Mouse (Mus musculus) frontal cortex, postnatal 10 days (tissue): ENCODE results near the gene Fbxo41.

ENCODE experiments used
- DNase-seq, 2 experiments: peaks; one replicate each; pipeline ENCODE4 v3.0.0; 2022; ENCODE audit warnings: low spot score in 2 of 2, mixed read lengths in 1 of 2

Gene Fbxo41

DNA sequence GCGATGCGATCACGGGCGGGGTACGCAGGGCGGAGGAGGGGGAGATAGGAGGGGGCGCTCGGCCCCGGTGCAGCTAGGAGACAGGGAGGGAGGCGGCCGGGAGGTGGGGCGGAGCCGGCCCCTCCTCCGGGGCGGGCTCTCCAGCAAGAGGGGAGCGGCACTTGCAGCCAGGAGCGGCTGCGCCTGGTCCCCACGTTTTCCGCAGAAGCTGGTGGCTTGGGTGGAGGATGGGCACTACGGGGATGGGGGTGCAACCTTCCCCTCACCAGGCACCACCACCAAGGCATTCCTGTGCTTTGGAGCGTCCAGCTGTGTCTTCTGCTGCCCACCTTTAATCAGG is at the start of gene Fbxo41:
Gene Fbxo41 (minus strand): TSS at position 84 of the 340 bp plus-strand sequence.
- peak; percentile 73 to 78 for DNase-seq

DNA sequence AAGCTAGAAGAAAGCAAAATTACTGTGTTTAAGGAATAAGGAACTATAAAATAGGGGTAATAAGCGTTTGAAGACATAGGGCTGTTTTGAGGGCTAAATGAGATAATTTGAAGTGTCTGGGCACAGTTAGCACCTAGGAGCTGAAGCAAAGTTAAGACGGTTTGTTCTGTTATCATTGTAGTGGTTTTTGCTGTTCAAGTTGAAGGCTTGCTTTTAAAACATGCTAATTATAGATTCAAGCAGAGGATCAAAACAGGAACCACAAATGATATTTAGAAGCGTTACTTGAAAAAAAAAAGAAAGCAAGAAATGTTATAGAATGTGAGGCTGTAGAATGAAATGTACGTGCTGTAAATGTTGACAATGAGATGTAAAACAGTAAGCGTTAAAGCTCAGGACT is 44.8 kb upstream of the Fbxo41 start:
- no peak for DNase-seq

DNA sequence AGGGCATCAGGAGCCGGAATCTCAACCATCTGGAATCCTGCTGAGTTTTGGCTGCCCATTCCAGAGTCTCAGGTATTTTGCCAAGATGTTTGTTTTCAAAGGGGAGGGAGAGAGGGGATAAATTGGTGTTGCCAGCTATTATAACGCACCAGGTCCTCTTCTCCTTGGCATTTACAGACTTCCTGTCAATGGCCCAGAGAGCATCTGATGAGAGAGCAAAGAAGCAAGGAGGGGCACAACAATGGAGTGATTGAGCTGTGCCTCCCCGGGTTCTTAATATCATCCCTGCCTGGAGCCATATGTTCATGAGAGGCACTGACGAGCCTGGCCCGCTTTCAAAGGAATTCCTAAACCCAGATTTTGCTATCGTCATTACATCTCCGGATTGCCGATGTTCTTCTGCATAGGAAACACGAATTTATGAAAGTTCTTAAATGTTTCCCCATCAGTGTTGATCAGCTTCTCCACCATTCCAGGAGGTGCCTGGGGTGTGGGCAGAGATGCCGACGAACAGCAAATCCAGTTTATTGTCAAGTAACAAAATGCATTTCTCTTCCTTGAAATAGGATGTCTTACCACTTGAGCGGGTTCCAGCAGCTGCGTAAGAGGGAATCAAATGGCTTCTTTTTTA is 41.6 kb upstream of the Fbxo41 start:
- peak; percentile 19 to 28 for DNase-seq

DNA sequence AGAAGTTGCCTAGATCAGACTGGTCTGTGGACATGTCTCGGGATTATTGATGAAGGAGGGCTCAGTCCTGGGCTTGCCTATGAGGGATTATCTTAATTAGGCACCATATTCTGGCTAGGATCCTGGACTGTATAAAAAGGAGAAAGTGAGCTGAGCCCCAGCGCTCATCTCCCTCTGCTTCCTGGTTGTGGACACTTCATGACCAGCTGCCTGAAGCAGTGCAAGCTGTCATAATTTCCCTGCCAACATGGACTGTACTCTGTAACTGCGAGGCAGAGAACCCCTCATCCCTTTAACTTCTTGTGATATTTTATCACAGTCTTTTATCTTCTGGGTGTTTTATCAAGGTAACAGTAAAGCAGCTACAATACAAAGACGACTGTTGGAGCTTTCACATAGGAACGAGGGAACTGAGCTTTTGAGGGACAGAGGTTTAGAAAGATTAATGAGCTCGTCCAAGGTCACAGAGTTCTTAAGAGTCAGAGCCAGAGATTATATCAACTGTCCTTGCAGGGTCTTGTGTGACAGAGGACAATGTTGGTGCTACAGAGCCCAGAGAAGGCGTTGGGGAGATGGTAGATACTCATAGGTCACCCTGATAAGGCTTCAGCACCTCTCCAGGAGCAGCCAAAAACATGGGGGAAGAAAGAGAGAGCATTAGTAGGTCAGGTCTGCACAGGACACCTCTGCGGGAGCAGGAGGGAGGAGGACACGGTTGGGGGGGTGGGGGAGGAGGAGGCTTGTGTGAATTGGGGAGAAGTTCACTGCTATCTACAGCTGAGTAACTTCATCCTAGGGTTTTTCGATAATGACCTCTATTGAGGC is 40.8 kb upstream of the Fbxo41 start:
- DNase-seq = no peak

DNA sequence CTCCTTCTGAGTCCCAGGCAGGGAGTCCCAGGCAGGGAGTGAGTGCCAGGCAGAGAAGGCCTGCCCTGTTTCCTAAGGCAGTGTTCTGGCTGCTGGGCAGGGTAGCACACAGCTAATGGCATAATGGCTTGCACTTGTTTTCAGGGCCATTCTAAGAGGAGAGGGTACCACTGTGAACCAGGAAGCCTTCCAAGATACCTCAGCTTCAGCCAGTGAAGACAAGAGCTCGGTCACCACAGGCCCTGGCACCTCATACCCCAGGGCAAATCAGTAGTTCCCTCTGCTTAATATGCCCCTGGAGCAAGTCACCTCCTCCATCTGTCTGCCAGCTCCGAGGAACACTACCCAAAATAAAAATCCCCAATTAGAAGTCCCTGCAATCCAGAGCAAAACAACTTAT is 20.0 kb upstream of the Fbxo41 start:
- DNase-seq = peak in 1 of 2 experiments; percentile 34

GRCm38 (mm10) chr6:85522026-85522425 is 19.2 kb upstream of the Fbxo41 start:
- DNase-seq = no peak

DNA sequence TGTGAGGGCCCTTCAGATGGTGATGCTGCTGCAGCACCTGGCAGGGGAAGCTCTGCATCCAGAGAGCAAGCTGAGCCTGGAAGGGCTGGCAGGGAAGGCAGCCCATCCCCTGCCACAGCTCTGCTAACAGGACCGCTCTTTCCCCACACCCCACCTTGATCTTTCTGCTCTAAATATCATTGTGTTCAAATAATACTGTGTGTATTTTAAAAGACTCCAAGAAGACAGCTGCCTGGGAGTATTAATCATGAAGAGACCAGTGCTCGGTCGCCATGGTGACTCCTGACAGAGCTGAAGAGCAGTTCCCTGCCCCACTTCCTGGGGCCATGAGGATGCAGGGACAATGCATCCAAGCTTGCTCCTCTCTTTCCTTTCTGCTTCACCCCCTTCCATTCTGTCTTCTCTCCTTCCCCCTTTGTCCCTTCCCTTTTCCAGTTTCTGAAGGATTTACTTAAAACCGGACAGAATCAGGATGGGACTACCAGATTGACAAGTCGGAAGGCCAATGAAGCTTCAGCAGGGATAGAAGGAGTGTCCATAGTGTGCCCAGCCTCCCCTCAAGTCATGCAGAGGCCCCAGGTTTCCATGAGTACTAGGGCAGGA is 15.4 kb upstream of the Fbxo41 start:
- DNase-seq = peak in 1 of 2 experiments; percentile 27

DNA sequence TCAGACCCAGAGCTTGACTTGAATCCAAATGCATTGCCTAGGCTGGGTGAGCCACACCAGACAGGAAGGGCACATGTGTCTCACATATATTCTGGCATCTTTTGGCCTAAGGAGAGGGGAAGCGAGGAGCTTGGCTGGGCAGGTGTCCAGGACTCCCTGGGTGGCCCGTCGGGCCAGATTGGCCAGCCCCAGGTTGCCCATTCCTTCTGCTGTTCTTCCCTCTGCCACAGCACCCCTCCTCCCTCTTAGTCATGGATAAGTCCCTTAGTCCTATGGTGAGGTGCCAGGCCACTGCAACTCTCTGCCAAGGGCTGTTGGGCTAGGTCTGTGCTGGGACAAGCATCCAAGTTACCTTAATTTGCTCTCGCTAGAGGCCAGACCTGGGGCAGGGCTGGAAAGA is 13.1 kb upstream of the Fbxo41 start:
- no peak for DNase-seq

DNA sequence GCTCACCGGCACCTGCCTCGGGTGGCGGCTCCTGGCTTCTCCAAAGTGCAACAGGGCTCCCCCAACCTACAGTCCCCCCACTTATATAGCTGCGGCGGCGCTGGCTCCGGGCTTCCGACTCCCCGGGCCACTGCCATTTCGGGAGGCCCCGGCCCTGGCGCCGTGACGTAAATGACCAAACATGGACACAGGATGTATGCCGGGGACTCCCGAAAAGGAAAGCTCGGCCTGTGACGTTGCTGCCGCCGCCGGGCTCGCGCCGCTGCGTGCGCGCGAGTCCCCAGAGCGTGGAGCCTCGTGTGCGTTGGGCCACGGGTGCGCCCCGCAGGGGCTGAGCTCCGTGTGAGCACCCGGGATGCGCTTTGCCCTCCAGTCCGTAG is 10.7 kb upstream of the Fbxo41 start, which contains the start of gene Egr4:
Gene Egr4 (minus strand): TSS at position 59 of the 380 bp plus-strand sequence.
- peak; percentile 87 to 88 for DNase-seq

DNA sequence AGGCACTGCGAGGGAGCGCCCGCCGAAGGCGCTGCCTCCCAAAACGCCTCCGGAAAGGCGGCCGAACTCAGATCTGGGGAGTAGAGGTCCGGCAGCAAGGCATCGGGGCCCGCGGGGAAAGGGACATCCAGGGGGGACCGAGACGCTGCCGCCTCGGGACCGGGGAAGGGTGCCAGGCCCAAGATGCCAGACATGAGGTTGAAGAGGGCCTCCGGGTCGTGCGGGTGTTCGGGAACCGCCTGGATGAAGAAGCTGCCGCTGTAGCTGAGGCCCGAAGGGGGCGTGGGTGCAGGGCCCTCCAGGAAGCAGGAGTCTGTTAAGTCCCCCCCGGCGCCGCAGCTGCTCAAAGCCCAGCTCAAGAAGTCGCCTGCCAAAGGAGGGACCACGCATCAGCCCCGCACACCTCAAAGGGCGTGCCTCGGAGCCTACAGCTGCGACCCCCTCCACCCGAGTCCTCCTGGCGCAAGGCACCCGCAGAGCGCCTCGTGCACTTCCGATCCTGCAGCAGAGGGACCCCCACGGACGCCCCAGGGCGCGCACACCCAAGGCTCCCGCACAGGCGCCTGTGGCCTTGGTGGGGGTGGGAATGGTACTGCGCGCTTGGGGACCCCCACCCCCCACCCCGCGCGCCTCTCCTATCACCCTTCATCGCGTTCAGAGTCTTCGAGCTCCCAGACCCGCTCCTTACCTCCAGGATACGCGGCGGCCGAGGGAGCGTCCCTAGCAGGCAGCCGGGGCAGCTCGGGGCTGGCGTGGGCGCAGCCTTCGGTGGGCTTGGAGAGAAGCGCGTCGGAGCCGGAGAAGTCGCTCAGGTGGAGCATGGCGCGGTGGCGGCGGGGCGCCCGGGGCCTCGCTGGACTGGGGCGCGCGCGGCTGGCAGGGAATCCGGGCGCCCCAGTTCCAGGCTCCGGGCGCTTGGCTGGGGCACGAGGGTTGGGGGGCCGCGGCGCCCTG is 10.1 kb upstream of the Fbxo41 start:
- peak in 1 of 2 experiments; percentile 41 for DNase-seq

- DNase-seq = no peak
Measured at GRCm38 (mm10) chr6:85512056-85512440, 9.3 kb upstream of the Fbxo41 start.

DNA sequence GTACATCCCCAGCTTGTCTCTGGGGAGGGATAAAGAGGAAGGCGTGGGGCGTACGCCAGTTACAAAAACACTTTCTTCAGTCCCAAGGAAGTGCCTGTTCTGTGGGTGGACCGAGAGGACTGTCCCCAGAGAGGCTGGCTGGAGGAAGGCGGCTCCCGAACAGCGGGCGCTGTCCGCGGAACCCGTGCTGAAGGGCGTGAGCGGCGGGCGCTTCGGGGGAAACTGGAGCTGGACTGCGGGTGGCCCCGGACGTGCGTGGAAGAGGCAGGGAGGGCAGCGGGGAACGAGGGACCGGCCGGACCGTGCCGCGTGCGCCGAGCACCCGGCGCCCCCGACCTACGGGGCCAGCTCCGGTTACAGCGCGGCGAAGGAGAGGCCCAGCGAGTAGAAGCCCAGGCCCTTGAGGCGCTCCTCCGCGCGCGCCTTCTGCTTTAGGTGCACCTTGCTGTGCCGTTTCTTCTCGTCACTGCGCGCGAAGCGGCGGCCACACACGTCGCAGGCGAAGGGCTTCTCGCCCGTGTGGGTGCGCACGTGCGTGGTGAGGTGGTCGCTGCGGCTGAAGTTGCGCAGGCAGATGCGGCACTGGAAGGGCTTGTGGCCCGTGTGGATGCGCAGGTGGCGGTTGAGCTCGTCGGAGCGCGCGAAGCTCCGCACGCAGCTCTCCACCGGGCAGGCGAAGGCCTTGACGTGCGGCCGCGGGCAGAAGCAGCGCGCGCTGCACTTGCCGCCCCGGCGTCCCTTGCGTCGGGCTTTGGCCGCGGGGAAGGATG is 8.7 kb upstream of the Fbxo41 start:
- peak in 1 of 2 experiments; percentile 31 for DNase-seq

DNA sequence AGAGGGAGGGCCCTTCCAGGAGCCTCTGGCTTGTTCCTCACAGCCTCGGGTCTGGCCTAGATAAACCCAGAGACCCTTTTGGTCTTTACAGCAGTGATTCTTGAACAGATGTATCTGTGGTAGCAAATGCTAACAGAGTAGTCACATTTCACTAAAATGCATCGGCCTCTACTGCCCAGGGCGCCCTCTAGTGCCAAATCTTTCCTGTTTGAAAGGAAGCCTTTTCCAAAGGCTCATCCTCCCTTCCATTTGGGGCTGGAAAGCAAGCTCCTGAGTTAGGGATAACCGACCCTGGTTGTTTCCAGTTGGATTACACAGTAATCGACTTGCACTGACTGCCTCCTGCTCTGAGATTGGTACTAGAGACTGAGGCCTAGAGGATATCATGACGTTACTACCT is 7.7 kb upstream of the Fbxo41 start:
- peak; percentile 42 to 67 for DNase-seq

- DNase-seq = no peak
Measured at GRCm38 (mm10) chr6:85508602-85509001, 5.8 kb upstream of the Fbxo41 start.

GRCm38 (mm10) chr6:85504908-85505307 is 2.1 kb upstream of the Fbxo41 start:
- DNase-seq = no peak

DNA sequence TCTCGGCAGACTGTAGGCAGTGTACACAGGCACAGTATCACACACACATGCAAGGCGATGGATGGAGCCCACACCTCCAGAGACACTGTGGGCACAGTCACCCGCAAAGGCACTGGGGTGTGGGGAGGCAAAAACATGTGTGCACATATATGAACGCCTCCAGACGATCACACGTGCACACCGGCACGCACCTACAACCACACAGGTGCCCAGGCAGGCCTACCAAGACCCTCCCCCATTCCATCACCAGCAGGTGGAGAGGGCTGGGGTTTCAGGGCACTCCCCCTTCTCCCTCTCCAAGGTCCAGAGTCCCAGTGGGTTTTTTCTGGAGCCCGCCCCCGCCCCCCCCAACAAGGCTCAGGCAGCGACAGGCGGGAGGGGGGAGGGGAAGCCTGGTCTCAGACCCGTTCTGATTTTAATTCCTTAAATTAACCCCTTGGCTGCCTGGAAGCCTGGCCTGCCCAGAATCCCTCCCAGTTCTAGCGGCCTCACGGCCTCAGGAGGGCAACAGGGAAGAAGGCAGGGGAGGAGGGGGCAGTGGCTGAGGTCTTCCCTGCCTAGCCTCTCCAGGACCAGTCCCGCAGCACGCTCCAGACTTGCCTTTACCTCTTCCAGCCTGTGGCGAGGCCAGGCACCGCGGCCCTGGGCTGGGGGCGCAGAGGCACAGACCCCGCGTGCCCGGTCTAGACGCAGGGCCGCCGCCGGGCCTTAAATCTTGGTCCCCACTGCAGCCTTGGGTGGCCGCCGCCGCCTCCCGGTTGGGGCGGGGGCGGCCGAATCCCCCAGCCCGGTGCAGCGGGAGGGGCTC is 487 bp downstream of the Fbxo41 start:
- peak; percentile 29 to 48 for DNase-seq

DNA sequence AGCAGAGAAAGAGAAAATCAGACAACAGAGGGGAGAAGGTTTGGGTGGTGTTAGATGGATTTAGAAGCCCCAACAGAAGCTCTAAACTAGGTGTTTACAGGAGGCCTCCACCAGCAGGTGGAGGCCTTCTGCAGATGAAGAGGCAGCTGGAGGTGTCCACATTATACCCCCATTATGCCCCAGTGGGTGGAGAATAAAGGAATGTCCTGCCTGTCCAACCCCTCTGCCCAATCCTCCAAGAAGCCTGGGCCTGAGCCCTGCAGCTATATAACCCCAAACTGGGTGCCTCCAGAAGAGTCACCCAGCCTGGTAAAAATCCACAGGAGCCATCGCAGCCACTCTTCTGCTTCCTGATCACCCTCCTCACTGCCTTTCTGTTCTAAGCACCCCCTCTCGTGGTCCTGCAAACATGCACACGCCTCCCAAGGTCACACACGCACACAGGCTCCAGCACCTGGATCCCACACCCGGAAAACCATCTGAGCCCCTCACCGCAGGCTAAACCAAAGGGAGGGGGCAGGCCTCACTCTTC is 1.2 kb downstream of the Fbxo41 start:
- no peak for DNase-seq

DNA sequence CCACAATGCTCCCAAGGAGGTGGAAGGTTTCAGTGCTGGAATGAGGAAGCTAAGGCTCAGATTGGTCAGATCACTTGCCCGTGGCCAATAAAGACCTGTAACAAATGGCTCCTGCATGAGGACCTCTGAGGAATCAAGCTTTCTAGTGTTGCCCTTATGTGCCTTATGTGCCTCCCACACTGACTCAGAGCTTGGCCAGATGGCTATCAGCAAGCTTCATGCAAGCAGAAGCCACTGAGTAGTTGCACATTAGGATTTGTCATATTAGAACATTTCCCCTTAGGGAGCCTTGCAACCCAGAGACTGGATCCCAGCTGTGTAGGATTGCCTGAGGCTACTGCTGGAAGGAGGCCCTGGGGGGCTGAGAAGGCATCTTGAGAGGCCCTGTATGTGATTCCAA is 2.4 kb downstream of the Fbxo41 start:
- no peak for DNase-seq

- DNase-seq = no peak
Measured at GRCm38 (mm10) chr6:85498147-85498546, 4.6 kb downstream of the Fbxo41 start.

GRCm38 (mm10) chr6:85496976-85497375 is 5.8 kb downstream of the Fbxo41 start:
- DNase-seq = no peak
